Mouse (Mus musculus): ENCODE data around the gene Sh2d6. TPM values are rescaled to one million over a fixed set of nuclear protein-coding genes. Genes with fewer than 3 reads are reported as not detected.
"Not testable (repeated sequence)": the region's sequence is repeated elsewhere in the genome, so short reads cannot be mapped to it uniquely, and the experiment has no call there.

Sh2d6 gene
- total RNA-seq, 2 experiments from 2014 or later, result 0.18 to 0.25 TPM

GRCm38 (mm10) chr6:72537998-72538500, 16.5 kb upstream of the Sh2d6 start:
- ATAC-seq (ENCODE audit: poor library complexity, severe bottlenecking), result 0 out of 2 replicates have a peak, but pooled peaks have one; percentile 1

GRCm38 (mm10) chr6:72535165-72535564, 13.7 kb upstream of the Sh2d6 start:
- ATAC-seq (ENCODE audit: poor library complexity, severe bottlenecking), result peak; percentile 66

- peak; percentile 65 for ATAC-seq (ENCODE audit: poor library complexity, severe bottlenecking)
These were observed 12.7 kb upstream of the Sh2d6 start for GRCm38 (mm10) chr6:72534035-72534809.

- not testable (repeated sequence) for ATAC-seq (ENCODE audit: poor library complexity, severe bottlenecking)
These were observed 12.0 kb upstream of the Sh2d6 start for GRCm38 (mm10) chr6:72533555-72533954.

GRCm38 (mm10) chr6:72532580-72532979, 11.1 kb upstream of the Sh2d6 start:
- no peak for ATAC-seq (ENCODE audit: poor library complexity, severe bottlenecking)

- no peak for ATAC-seq (ENCODE audit: poor library complexity, severe bottlenecking)
These were observed 7.1 kb upstream of the Sh2d6 start for GRCm38 (mm10) chr6:72528410-72529151.

- ATAC-seq (ENCODE audit: poor library complexity, severe bottlenecking), result no peak
These were observed 5.6 kb upstream of the Sh2d6 start for GRCm38 (mm10) chr6:72527070-72527469.

GRCm38 (mm10) chr6:72524160-72524559, 2.7 kb upstream of the Sh2d6 start:
- ATAC-seq (ENCODE audit: poor library complexity, severe bottlenecking), result no peak

- no peak for ATAC-seq (ENCODE audit: poor library complexity, severe bottlenecking)
These were observed 1.7 kb upstream of the Sh2d6 start for GRCm38 (mm10) chr6:72523222-72523621.

- ATAC-seq (ENCODE audit: poor library complexity, severe bottlenecking), result peak; percentile 72
These were observed 781 bp upstream of the Sh2d6 start for GRCm38 (mm10) chr6:72522288-72522687.

GRCm38 (mm10) chr6:72520904-72521303, 603 bp downstream of the Sh2d6 start:
- no peak for ATAC-seq (ENCODE audit: poor library complexity, severe bottlenecking)

GRCm38 (mm10) chr6:72519892-72520663, 1.4 kb downstream of the Sh2d6 start:
- ATAC-seq (ENCODE audit: poor library complexity, severe bottlenecking), result no peak

- ATAC-seq (ENCODE audit: poor library complexity, severe bottlenecking), result no peak
These were observed 2.2 kb downstream of the Sh2d6 start for GRCm38 (mm10) chr6:72519303-72519702.

- no peak for ATAC-seq (ENCODE audit: poor library complexity, severe bottlenecking)
These were observed 2.7 kb downstream of the Sh2d6 start for GRCm38 (mm10) chr6:72518842-72519241.

- no peak for ATAC-seq (ENCODE audit: poor library complexity, severe bottlenecking)
These were observed 5.9 kb downstream of the Sh2d6 start for GRCm38 (mm10) chr6:72515644-72516043.

GRCm38 (mm10) chr6:72513071-72513440, 8.5 kb downstream of the Sh2d6 start:
- no peak for ATAC-seq (ENCODE audit: poor library complexity, severe bottlenecking)

GRCm38 (mm10) chr6:72512386-72513070, 9.0 kb downstream of the Sh2d6 start:
- ATAC-seq (ENCODE audit: poor library complexity, severe bottlenecking), result peak; percentile 89

- ATAC-seq (ENCODE audit: poor library complexity, severe bottlenecking), result no peak
These were observed 10.7 kb downstream of the Sh2d6 start for GRCm38 (mm10) chr6:72510686-72511421.

GRCm38 (mm10) chr6:72509872-72510435, 11.6 kb downstream of the Sh2d6 start:
- no peak for ATAC-seq (ENCODE audit: poor library complexity, severe bottlenecking)

GRCm38 (mm10) chr6:72508596-72508995, 12.9 kb downstream of the Sh2d6 start:
- no peak for ATAC-seq (ENCODE audit: poor library complexity, severe bottlenecking)
